Mouse (Mus musculus) intestine, embryonic 16.5 days (tissue): ENCODE results near the gene Gfpt2. TPM values are rescaled to one million over a fixed set of nuclear protein-coding genes. Genes with fewer than 3 reads are reported as not detected.
"Not testable (repeated sequence)": the region's sequence is repeated elsewhere in the genome, so short reads cannot be mapped to it uniquely, and the experiment has no call there.

ENCODE experiments used
- ATAC-seq: fragments of 200-750 bp; cut with Nextera tagmentation; 2 replicates; pipeline ENCODE4 v1.8.0; 2017; ENCODE audit warnings: moderate TSS enrichment, moderate library complexity
- H3K27ac ChIP-seq: fragments of 300-500 bp; sonication (generic); 2 replicates; pipeline ENCODE4 v1.5.1; 2014; ENCODE audit warnings: mild to moderate bottlenecking, low read length
- H3K27me3 ChIP-seq: fragments of 300-500 bp; sonication (generic); replicated peaks from 2 replicates; pipeline ENCODE4 v1.6.1; 2014; ENCODE audit warnings: low read length, control low read depth, mixed read lengths; ENCODE audit not compliant: control insufficient read depth, insufficient read depth
- H3K36me3 ChIP-seq: fragments of 300-500 bp; sonication (generic); 2 replicates; pipeline ENCODE4 v1.6.1; 2014; ENCODE audit warnings: low read length, control low read depth; ENCODE audit not compliant: control insufficient read depth, insufficient read depth
- H3K4me1 ChIP-seq: fragments of 300-500 bp; sonication (generic); 2 replicates; pipeline ENCODE4 v1.6.1; 2014; ENCODE audit warnings: low read length, control low read depth, mixed read lengths; ENCODE audit not compliant: control insufficient read depth, insufficient read depth
- H3K4me2 ChIP-seq: fragments of 300-500 bp; sonication (generic); 2 replicates; pipeline ENCODE4 v1.6.1; 2014; ENCODE audit warnings: low read depth, low read length, control low read depth
- H3K4me3 ChIP-seq: fragments of 300-500 bp; sonication (generic); 2 replicates; pipeline ENCODE4 v1.5.1; 2014; ENCODE audit warnings: mild to moderate bottlenecking, low read length
- H3K9ac ChIP-seq: fragments of 300-500 bp; sonication (generic); 2 replicates; pipeline ENCODE4 v1.6.1; 2014; ENCODE audit warnings: low read depth, low read length
- H3K9me3 ChIP-seq: fragments of 300-500 bp; sonication (generic); 2 replicates; pipeline ENCODE4 v1.6.1; 2016; ENCODE audit warnings: low read length, control low read depth; ENCODE audit not compliant: control insufficient read depth
- WGBS: fragments of 180-500 bp; shearing (Covaris S2); extraction: QIAGEN DNeasy Blood & Tissue Kit; methylation state at CpG from one replicate; pipeline ENCODE4 v1.1.7; 2014; 5-methylcytosine and 5-hydroxymethylcytosine counted together
- polyA plus RNA-seq: library from polyadenylated mRNA; unstranded; fragments of >200 nt; fragmentation: Nextera tagmentation; extraction: Ambion mirVana; gene quantifications from 2 replicates; pipeline ENCODE4 v1.2.1, GENCODE M21; 2015

The Gfpt2 gene
- polyA plus RNA-seq, 1 experiment from 2014 or later = 6.4 TPM

- no peak overlapping the region for H3K4me2 ChIP-seq
- H3K27ac ChIP-seq = peak overlapping the region; percentile 11; the same call in 1 of the 2 replicates
- WGBS = 34% methylated on average over 8 of the region's 8 CpGs
- H3K4me3 ChIP-seq = no peak overlapping the region
- H3K9ac ChIP-seq = no peak overlapping the region
- peak; percentile 73 for ATAC-seq
- no peaks in the 10 kb centered on the region for H3K9me3 ChIP-seq
- no peaks in the 10 kb centered on the region for H3K36me3 ChIP-seq
- H3K27me3 ChIP-seq = no peaks in the 10 kb centered on the region
- peaks cover 9% of the 10 kb centered on the region for H3K4me1 ChIP-seq
Measured at GRCm38 (mm10) chr11:49764639-49765299, 29.2 kb upstream of the Gfpt2 start.

DNA sequence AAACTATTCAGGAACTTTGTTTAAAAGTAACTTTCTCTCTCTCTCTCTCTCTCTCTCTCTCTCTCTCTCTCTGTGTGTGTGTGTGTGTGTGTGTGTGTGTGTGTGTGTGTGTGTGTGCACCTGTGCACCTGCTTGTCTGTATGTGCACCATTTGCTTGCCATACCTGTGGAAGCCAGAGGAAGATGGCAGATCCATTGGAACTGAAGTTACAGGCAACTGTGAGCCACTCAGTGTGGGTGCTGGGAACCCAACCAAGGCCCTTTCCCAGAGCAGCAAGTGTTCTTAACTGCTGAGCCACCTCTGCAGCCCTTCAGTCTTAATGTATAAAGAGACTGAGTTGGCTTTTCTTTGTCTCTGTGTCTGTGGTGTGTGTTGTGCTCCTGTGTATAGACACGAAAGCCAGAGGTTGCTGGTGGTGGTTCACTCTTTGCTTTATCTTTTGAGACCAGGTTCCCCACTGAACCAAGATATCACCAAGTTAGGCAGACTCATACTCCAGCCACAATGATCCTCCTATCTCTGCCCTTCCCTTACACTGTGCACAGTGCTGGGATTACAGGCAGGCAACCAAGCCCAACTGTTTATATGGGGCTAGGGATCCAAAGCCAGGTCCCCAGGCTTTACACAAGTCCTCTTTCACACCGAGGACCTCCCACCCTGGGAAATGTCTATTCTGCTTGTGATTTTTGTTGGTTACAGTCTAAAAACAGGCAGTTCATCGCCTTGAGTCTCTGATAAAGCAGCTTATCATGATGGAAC lies 28.4 kb upstream of the Gfpt2 start:
- no peaks in the 10 kb centered on the region for H3K27me3 ChIP-seq
- no peak for ATAC-seq
- H3K9me3 ChIP-seq = no peaks in the 10 kb centered on the region
- H3K4me2 ChIP-seq = no peak overlapping the region
- no peak overlapping the region for H3K27ac ChIP-seq
- no peak overlapping the region for H3K9ac ChIP-seq
- H3K4me1 ChIP-seq = peaks cover 9% of the 10 kb centered on the region
- H3K36me3 ChIP-seq = no peaks in the 10 kb centered on the region
- H3K4me3 ChIP-seq = no peak overlapping the region
- WGBS = 84% methylated on average over 3 of the region's 3 CpGs

GRCm38 (mm10) chr11:49766137-49766411 lies 27.9 kb upstream of the Gfpt2 start:
- WGBS = 93% methylated on average over 2 of the region's 2 CpGs
- H3K4me2 ChIP-seq = no peak overlapping the region
- no peak for ATAC-seq
- H3K9me3 ChIP-seq = no peaks in the 10 kb centered on the region
- H3K9ac ChIP-seq = no peak overlapping the region
- H3K4me3 ChIP-seq = no peak overlapping the region
- no peak overlapping the region for H3K27ac ChIP-seq
- peaks cover 9% of the 10 kb centered on the region for H3K4me1 ChIP-seq
- H3K36me3 ChIP-seq = no peaks in the 10 kb centered on the region
- no peaks in the 10 kb centered on the region for H3K27me3 ChIP-seq

DNA sequence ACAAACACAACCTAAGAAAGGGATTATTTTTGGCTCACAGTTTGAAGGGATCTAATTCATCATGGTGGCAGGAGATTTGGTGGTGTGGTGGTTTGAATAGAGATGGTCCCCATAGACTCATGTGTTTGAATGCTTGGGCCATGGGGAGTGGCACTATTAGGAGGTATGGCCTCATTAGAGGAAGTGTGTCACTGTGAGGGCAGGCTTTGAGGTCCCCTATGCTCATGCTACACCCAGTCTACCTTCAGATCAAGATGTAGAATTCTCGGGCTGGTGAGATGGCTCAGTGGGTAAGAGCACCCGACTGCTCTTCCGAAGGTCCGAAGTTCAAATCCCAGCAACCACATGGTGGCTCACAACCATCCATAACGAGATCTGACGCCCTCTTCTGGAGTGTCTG lies 26.5 kb upstream of the Gfpt2 start:
- 91% methylated on average over 4 of the region's 6 CpGs for WGBS
- not testable (repeated sequence) for H3K4me1 ChIP-seq, H3K36me3 ChIP-seq, H3K9me3 ChIP-seq, ATAC-seq, H3K4me3 ChIP-seq, H3K9ac ChIP-seq, H3K27me3 ChIP-seq, H3K4me2 ChIP-seq, H3K27ac ChIP-seq

GRCm38 (mm10) chr11:49768781-49769180 lies 25.2 kb upstream of the Gfpt2 start:
- Histone ChIP-seq H3K27me3 (no peaks in the 10 kb centered on the region), H3K36me3 (no peaks in the 10 kb centered on the region), H3K9ac (no peak overlapping the region), H3K9me3 (no peaks in the 10 kb centered on the region), H3K4me3 (no peak overlapping the region), H3K4me2 (no peak overlapping the region), H3K4me1 (peaks cover 6% of the 10 kb centered on the region), H3K27ac (no peak overlapping the region)
- WGBS = 88% methylated on average over 5 of the region's 5 CpGs
- no peak for ATAC-seq

- no peak overlapping the region for H3K4me3 ChIP-seq
- H3K4me1 ChIP-seq = no peaks in the 10 kb centered on the region
- H3K27me3 ChIP-seq = no peaks in the 10 kb centered on the region
- H3K9ac ChIP-seq = no peak overlapping the region
- WGBS = 75% methylated on average over 9 of the region's 9 CpGs
- no peak overlapping the region for H3K4me2 ChIP-seq
- H3K27ac ChIP-seq = no peak overlapping the region
- no peaks in the 10 kb centered on the region for H3K36me3 ChIP-seq
- ATAC-seq = no peak
- H3K9me3 ChIP-seq = no peaks in the 10 kb centered on the region
Measured at GRCm38 (mm10) chr11:49770676-49771550, 23.1 kb upstream of the Gfpt2 start.

GRCm38 (mm10) chr11:49772251-49772650 lies 21.7 kb upstream of the Gfpt2 start:
- Histone ChIP-seq H3K27ac (no peak overlapping the region), H3K9me3 (no peaks in the 10 kb centered on the region), H3K4me1 (no peaks in the 10 kb centered on the region), H3K4me3 (no peak overlapping the region), H3K4me2 (no peak overlapping the region), H3K9ac (no peak overlapping the region), H3K36me3 (no peaks in the 10 kb centered on the region), H3K27me3 (no peaks in the 10 kb centered on the region)
- 58% methylated on average over 5 of the region's 5 CpGs for WGBS
- no peak for ATAC-seq

- Histone ChIP-seq H3K4me2 (no peak overlapping the region), H3K36me3 (no peaks in the 10 kb centered on the region), H3K27me3 (no peaks in the 10 kb centered on the region), H3K4me1 (no peaks in the 10 kb centered on the region), H3K4me3 (no peak overlapping the region), H3K9ac (no peak overlapping the region), H3K9me3 (no peaks in the 10 kb centered on the region), H3K27ac (no peak overlapping the region)
- WGBS = 85% methylated on average over 4 of the region's 4 CpGs
- ATAC-seq = no peak
Measured at GRCm38 (mm10) chr11:49774894-49775293, 19.1 kb upstream of the Gfpt2 start.

- no peak for ATAC-seq
- H3K4me2 ChIP-seq = no peak overlapping the region
- H3K27me3 ChIP-seq = no peaks in the 10 kb centered on the region
- H3K4me1 ChIP-seq = no peaks in the 10 kb centered on the region
- H3K9ac ChIP-seq = no peak overlapping the region
- no peak overlapping the region for H3K4me3 ChIP-seq
- no peaks in the 10 kb centered on the region for H3K36me3 ChIP-seq
- WGBS = 91% methylated on average over 6 of the region's 6 CpGs
- no peak overlapping the region for H3K27ac ChIP-seq
- H3K9me3 ChIP-seq = no peaks in the 10 kb centered on the region
Measured at GRCm38 (mm10) chr11:49778844-49779243, 15.1 kb upstream of the Gfpt2 start.
